Mouse (Mus musculus): ENCODE measurements at regions not wholly inside any gene's neighbourhood (a gene's known extent, or its start where the extent isn't known, plus 50 kb on each side); places are given as distances from the start of the nearest gene placed in this dataset.

DNA sequence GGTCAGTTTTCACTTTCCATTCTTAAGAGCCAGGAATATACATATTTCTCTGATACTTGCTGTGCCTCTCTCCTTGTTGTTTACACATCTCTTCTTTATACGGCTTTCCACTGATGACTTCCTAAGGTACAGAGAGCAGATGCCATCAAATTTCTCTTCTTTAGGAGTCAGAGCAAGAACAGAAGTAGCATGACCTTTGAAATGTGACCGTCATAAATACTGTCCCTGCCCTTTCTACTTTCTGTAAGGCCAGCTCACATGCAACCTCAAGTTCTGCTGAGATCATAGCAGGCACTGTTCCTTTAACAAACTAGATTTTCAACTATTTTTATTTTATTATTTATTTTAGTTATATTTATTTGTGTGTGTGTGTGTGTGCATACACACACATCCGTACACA is 800.1 kb upstream of the Adgrl4 start:
- TF ChIP-seq CTCF (IDR thresholded peaks at IDR 0.05) (no peak), EP300 (IDR thresholded peaks at IDR 0.05; ENCODE audit: insufficient read depth, low read depth, low read length) (no peak), POLR2A (IDR thresholded peaks at IDR 0.05; ENCODE audit: insufficient read depth, low read depth, low read length) (no peak)
